Mouse (Mus musculus) urinary bladder, postnatal 10 days (tissue): Measurements from ENCODE around the gene Sct.

Experiments
- DNase-seq: peaks from one replicate; pipeline ENCODE4 v3.0.0; 2022; ENCODE audit warnings: low spot score

Gene Sct

DNA sequence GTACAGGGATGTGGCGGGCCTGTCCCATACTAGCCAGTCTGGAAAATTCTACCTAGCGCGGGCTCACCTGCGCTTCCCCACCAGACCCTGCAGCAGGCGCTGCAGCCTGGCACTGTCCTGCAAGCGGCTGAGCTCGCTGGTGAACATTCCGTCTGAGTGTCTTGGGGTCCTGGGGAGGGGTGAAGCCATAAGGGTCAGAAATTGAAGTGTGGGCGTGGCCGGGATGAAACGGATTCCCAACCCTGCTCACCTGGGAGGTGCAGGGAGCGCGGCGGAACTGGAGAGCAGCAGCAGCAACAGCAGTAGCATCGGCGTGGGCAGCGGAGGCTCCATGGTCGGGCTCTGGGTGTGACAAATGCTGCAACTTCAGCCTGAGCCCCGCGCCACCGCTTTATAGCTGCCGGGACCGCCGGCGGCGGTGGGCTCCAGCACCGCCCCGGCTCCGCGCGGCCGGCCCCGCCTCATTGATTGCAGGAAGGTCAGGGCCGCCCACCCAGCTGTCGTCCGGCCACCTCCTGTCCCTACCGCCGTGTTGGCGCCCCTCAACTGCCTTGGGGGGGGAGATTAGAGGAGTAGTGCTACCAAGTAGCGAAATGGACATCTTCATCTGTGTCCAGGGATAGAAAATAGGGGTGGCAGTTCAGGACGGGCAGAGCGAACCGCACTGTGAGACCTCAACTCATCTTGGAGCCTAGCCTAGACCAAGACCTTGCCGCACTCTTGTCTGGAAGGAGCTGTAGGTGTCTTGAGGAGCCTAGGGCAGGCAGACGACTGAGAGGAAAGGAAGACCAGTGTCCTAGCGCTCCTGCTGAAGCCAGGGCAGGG is at the start of gene Sct:
Sct (minus strand) TSS at position 368 of the 825 bp plus-strand sequence.
- DNase-seq = no peak

DNA sequence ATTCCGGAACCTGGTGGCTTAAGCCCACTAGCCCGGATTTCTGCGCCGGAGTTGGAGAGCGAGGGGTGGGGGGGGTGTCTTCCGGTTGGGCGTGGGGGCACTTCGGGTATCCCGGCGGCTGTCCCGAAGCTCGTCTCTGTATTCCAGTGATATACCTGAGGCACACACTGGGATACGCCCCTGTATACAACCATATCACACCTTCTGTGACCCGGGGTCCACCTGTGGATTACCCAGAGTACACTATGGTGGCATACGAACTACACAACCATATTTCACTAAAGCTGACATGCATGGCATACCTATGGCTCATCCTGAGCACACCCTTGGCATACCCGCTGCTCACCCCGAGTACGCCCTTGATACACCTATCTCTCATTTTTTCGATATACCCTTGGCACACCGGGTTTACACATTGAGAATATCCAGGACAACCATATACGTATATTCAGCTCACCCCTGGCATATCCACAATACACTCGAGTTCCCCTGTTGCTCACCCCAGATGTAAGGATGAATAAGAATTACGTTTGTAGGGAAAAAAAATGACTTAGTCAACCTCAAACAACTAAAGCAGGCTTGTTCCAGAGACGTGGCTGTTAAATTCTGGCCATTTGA is 49.5 kb upstream of the Sct start:
- DNase-seq = no peak

DNA sequence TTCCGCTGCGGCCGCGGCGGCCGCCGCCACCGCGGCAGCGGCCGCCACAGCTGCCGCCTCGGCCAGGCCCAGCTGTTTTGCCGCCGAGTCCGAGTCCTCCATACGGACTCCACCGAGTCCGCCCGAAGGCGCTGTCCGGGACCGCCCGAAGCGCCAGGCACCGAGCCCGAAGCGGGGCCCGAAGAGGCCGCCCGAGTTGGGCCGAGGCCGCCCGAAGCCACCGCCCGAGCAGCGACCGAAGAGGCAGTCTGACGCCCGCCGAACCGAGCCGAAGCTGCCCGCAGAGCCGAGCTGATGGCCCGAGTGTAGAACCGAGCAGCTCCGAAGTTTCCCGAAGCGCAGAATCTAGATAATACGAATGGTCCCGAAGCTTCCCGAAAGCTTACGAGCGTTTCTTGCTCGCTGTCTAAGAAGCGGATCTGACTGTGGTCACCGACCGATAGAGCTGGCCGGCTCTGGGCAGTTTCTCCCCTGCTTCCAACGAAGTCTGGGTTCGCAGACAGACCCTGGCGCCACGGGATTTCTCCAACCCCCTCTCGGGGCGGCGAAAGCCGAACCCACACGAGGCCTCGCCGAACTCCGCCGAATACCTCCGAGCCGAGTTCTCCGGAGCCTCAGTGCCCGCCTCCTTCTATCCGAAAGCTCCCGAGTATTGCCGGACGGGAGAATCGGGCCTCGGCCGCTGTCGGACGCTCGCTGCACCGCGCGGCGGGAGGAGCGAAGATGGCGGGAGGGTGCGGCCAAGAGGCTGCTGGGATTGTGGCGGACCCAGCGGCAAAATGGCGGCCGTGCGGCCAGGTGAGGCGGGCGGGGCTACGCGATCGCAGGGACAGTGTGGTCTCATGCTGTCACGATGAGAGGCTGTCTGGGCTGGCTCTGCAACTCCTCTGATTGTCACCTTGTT is 48.8 kb upstream of the Sct start, which contains the start of the genes Deaf1 and Tmem80:
Deaf1 (minus strand) TSS at position 222 of the 904 bp plus-strand sequence.
Tmem80 (plus strand) TSS at position 271 of the 904 bp plus-strand sequence.
- DNase-seq = peak; percentile 99

DNA sequence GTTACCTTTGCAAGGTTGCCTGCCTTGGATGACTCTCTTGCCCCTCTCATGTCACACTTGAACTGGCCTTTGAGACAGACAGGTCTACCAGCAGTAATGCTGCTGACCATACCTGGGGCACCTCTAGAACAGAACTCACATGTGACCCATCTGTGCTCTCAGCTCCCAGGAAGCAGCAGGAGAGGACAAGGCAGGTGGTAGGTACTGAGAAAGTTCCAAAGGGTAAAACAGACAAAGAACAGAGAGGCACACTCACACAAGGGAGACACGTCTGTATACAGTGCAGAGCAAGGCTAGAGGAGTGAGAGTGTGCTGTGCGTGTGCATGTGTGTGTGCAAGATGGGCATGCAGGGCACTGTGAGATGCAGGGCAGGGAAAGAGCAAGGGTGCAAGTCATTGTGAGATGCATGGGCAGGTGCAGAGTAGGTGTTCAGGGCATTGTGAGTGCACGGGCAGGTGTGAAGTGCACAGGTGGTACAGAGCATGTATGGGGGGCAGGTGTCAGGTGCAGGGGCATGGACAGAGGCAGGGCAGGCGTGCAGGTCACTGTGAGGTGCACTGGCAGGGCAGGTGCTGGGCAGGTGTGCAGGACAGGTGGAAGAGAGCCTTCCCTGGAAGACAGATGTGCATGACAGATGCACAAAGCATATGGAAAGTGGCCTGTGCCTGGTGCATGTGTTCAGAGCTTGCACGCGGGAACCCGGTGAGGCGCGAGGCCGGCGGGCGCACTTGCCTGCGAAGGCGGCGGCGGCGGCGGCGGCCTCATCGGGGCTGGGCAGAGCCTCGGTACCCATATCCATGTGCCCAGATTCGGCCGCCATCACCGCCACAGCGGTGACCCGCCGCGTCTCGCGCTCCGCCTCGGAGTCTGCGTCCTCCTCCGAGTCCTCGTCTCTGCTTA is 47.9 kb upstream of the Sct start:
- no peak for DNase-seq

DNA sequence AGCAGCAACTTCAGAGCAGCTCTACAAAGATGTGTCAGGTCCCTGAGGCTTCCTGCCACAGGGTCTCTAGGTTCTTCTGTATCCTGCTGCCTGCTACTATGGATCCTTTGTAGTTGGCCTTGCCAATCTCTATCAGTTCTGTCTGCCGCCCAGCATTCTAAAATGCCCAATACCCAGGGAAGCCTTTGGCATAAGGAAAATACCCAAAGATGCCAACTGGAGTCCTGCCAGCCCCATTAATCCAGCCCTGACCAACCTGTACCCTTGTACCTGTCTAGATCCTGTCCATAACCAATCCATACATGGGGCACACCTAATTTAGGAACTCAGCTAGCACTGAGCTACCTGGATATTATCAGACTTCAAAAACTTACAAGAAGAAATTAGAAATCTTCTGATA is 45.8 kb upstream of the Sct start:
- DNase-seq = no peak

DNA sequence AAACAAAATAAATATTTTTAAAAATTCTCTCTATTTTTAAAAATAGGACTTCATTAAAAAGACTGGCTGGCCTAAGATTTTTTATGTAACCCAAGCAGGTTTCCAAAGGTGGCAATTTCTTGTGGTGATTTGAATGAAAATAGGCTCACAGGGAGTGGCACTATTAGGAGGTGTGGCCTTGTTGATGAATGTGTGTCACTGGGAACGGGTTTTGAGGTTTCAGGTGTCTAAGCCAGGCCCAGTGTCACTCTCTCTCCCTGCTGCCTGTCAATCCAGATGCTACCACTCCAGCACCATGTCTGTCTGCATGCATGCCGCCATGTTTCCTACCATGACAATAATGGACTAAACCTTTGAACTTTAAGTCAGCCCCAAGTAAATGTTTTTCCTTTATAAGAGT is 40.5 kb upstream of the Sct start:
- DNase-seq = no peak

DNA sequence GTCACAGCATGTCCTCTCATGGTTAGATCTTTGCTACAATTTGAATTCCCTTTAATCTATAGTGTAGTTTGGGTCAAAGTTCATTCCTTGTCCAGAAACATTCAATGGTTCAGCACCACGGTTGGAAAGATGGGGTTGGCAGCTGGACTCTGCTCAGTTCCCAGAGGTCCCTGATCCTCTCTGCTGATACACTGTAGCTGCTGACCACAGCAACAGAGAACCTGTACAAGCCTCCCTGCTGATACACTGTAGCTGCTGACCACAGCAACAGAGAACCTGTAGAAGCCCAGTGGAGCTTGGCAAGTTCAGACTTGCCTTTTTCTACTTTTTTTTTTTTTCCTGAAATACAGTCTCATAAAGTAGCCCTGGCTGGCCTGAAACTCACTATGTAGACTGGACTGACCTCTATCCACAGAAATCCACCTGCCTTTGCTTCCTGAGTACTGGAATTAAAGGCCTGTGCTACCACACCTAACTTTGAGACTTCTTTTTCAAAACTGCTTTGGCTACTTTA is 38.7 kb upstream of the Sct start:
- no peak for DNase-seq

DNA sequence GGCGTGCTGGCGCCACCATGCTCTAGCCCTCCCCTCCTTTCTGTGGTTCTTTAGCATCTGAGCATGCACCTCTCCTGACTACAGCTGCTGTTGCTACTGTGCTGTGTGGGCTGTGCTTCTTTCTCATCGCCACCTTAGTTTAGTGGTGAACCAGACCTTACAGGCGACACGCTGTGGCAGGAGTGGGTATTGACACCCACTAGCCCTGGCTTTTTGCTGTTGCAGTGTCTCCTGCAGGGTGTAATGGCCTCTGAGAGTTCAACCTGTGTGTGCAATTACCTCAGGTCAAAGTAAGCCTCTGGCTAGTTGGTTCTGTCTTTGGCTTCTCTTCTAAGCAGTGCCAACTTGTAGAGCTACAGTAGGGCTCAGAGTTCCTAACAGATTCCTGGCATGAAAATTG is 37.0 kb upstream of the Sct start:
- DNase-seq = no peak

DNA sequence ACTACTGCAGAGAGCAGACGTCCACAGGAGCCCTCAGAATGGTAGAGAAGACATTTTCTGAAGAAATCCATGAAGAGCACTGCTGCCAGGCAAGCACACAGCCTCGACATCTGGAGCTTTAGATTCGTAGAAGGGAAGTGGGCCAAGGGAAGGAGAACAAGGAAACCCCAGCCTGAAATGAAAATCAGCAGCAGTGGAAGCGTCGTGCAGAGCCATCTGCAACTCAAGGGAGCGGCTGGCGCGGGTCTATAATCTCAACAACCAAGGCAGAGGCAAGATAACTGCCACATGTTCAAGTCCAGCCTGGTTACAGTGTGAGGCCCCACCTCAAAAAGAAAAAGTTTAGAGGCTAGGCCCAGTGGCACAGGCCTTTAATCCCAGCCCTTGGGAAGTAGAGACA is 36.1 kb upstream of the Sct start:
- DNase-seq = no peak

DNA sequence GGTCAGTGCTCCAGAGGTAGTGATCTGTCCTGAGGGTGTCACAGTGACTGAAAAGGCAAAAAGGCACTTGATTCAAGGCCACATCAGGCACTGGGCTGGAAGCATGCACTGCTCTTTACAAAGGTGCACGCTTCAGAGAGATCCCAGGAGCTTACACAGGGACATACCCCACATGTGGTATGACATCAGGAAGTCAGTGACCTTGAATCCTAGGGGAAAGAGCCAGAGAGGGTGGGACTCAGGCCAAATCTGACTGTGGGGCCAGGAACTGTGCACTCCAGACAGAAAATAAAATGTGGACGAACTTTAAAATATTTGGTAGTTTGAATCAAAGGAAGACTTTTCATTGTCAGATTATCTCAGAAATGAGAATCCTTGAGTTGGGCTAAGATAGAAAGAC is 35.5 kb upstream of the Sct start:
- DNase-seq = no peak

DNA sequence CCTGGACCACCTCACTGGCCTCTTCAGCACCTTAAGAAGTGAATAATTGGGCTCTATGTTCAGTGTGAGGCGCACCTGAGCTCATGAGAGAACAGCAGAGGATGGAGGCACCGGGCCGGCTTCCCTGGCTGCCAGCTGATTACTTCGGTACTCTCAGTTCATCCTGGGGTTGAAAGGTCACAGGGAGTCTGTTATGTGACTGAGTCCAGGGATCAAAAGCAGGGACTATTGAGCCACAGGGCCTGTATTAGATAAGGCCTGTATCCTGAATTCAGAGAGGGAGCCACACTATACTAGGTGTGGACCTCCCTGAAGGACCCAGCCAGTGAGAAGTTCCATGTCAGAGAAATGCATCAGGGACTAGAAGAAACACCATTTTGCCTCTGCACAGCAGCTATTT is 25.6 kb upstream of the Sct start:
- no peak for DNase-seq

DNA sequence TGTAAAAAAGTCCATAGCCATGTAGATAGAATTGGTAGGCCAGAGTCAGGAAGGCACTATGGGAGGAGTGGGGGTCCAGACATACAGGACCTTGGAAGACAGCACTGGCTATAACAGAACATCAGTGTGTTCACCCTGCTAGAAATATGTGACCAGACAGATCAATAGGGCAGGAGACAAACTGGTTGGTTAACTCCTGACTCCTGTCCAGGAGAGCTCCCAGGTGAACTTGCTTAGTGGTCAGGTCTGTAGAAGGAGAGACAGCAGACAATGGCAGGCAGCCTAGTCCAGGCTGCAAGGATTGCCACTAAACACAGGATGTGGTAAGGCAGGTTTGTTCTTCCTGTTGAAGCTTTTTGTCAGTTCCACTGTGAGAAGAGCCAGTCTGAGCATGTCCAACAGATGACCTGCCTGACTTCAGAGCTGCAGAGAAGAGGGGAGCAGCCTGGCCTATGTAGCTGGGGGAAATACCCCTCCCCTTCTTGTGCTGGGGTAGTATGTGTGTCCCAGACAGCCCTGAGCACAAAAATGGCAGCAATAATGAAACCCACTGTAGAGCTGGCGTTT is 23.9 kb upstream of the Sct start:
- no peak for DNase-seq

DNA sequence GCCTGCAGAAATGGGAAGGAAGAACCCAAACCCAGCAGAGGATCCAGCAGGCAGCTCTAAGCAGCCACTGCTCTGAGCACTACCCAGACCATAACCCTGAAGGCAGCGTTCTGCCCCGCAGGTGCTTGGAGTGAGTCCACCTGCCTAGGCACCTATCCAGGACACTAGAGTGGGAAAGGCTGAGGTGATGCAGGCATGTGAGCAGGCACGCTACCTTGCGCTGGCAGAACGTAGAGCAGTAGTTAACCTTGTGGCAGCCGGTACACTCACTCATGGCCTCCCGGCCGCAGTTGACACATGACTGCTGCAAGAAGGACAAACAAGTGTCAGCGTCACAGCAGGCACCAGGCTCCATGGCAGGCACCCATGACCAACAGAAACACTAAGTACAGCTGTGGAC is 22.5 kb upstream of the Sct start:
- no peak for DNase-seq

DNA sequence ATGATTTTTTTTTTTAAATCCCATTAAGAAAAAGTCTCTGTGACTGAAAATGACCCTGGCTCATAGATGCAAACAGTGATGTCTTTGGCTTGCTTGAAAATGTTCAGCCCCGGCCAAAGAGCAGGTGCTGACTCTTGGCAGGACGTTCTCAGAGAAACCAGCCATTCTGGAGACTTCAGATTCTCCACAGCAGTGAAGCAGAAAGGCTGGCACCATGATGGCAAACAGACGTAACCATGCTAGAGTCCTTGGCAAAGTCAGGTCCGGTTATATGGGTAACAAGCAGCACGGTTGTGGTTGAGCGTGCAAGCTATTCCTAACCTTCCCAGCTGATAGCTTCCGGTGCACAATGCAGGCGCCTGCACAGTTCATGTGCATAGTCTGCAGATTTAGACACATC is 20.2 kb upstream of the Sct start:
- no peak for DNase-seq

DNA sequence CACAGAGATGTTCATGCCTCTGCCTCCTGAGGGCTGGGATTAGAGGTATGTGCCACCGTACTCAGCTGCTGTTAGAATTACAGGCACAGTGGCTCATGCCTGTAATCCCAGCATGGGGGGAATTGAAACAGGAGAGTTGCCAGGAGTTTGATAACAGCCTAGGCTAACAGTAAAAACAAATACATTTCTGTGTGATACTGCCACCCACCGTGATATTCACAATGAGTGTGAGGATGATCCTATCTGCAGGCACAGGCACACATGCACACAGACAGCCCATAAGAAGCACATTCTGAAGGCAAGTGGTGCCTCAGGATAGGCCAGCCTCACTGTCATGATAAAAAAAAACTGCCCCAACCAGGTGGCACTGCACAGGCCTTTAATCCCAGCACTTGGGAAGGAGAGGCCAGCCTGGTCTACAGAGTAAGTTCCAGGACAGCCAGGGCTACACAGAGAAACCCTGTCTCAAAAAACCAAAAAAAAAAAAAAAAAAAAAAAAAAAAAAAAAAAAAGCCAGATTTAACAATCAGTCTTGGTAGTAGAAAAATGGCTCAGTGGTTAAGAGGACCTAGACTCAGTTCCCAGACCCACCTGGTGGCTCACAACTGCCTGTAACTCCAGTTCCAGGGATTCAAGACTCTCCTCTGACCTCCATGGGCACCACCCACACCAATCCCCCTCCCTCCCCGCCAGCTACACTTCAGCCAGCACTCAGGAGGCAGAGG is 19.2 kb upstream of the Sct start:
- no peak for DNase-seq

DNA sequence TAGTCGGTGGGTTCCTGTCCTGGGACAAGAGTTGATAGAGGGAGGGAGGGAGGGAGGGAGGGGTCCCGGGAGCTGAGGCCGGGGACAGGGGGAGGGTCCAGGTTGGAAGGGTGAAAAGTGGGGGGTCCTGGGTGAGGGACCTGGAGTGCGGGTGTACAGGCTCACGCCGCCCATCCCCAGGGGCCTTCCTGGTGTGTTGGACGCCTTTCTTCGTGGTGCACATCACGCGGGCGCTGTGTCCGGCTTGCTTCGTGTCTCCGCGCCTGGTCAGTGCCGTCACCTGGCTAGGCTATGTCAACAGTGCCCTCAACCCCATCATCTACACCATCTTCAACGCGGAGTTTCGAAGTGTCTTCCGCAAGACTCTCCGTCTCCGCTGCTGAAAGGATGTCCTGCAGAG is 15.5 kb upstream of the Sct start:
- no peak for DNase-seq

DNA sequence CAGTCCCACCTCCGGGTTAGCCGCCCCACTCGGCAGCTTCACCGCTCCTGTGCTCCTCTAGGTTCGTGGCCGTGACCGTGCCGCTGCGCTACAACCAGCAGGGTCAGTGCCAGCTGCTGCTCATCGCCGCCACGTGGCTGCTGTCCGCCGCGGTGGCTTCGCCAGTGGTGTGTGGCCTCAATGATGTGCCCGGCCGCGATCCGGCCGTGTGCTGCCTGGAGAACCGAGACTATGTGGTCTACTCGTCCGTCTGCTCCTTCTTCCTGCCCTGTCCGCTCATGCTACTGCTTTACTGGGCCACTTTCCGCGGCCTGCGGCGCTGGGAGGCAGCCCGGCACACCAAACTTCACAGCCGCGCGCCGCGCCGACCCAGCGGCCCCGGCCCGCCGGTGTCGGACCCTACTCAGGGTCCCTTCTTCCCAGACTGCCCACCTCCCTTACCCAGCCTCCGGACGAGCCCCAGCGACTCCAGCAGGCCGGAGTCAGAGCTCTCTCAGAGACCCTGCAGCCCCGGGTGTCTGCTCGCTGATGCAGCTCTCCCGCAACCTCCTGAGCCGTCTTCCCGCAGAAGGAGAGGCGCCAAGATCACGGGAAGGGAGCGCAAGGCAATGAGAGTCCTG is 15.0 kb upstream of the Sct start:
- DNase-seq = no peak

DNA sequence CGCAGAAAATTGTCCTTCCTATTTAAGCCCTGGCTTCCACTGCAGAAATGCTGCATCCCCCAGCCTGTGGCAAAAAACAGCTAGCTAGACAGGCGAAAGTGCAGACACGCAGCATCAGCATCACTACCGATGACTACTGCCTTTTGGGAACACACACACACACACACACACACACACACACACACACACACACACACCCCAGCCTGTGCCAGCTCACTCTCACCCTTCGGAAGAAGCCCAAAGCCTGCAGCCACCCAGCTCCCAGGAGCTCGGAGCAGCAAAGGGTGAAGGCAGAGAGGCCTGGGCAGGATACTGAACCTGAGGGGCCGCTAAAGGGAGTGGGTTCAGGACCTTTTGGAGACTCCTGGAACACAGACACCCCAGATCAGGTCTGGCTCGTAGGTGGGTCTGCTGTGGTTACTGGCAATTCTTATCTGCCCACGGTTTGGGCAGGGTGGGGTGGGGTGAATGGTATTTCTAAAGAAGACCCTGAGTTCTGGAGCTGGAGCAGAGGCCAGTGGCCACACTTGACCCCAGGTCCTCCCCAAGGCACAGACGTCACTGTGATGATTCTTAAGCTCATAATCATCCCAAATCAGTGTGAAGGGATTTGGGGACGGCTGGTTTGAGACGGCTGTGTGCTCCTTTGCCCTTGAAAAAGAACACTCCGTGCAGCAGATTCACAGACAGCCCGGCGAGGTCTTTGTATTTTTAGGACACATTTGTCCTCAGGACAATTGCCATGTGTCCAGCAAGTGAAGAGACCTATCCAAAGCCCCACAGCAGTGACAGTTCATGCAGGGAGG is 13.9 kb upstream of the Sct start:
- no peak for DNase-seq
